Comparison of ENCODE assay signal across 8 mouse cellular contexts in genomic region chr6:16994711-16995110, GRCm38 (mm10).
A peak's percentile ranks its signal among the peaks of the same experiment; 100 is the strongest.
DNase-seq lines count a peak whose midpoint lies in the region; ATAC-seq lines count a peak whose summit lies in the region.
"Had no signal": no experiment of that assay in that cellular context is flagged by ENCODE, and none has a peak within 500 bp of the region (broad histone marks: within the 10 kb centered on the region; RNA-seq: fewer than 3 reads in every experiment).

No protein-coding gene starts in this region.

- ATAC-seq in forebrain, embryonic 14.5 days, result peak; percentile 74; the same call in 1 of the 2 replicates
- no peak for ATAC-seq in inflammation-experienced regulatory T-cells, adult 6 months

- H3K36me3 ChIP-seq in forebrain, embryonic 14.5 days (ENCODE audit: control insufficient read depth, insufficient read depth, low read length), result no peaks in the 10 kb centered on the region
- H3K36me3 ChIP-seq: embryonic facial prominence, embryonic 15.5 days had no signal

- H3K4me2 ChIP-seq in forebrain, embryonic 14.5 days (ENCODE audit: low read length), result peak overlapping the region; percentile 39; the same call in 1 of the 2 replicates
- H3K4me2 ChIP-seq: embryonic facial prominence, embryonic 15.5 days had no signal

- DNase-seq in left cerebral cortex, postnatal 14 days (ENCODE audit: low spot score in 2 of 2), result peak; percentile 19 to 30
- no peak for DNase-seq in left cerebral cortex, postnatal 36 days (ENCODE audit: low spot score in 2 of 2)
- DNase-seq in adipocyte (ENCODE audit: low spot score), result peak; percentile 53
- peak; percentile 86 for DNase-seq in forebrain, embryonic 14.5 days (ENCODE audit: low spot score)
- peak; percentile 66 for DNase-seq in mesoderm, embryonic 11.5 days (ENCODE audit: low read depth, low spot score)
- no peak for DNase-seq in right cerebral cortex, adult 18-20 months

- H3K9me3 ChIP-seq in forebrain, embryonic 14.5 days (replicated peaks; ENCODE audit: control insufficient read depth, low read length), result no peaks in the 10 kb centered on the region
- H3K9me3 ChIP-seq: embryonic facial prominence, embryonic 15.5 days had no signal

- H3K27ac ChIP-seq in forebrain, embryonic 14.5 days (ENCODE audit: low read depth, low read length), result no peak overlapping the region
- H3K27ac ChIP-seq: embryonic facial prominence, embryonic 15.5 days had no signal

- no peak overlapping the region for H3K9ac ChIP-seq in forebrain, embryonic 14.5 days (ENCODE audit: low read length)
- H3K9ac ChIP-seq: embryonic facial prominence, embryonic 15.5 days had no signal

- 5% methylated on average over 8 of the region's 8 CpGs for WGBS in forebrain, embryonic 14.5 days

- H3K4me1 ChIP-seq in forebrain, embryonic 14.5 days (ENCODE audit: control insufficient read depth, insufficient read depth, low read length), result peaks cover 4% of the 10 kb centered on the region
- H3K4me1 ChIP-seq: embryonic facial prominence, embryonic 15.5 days had no signal

- no peak overlapping the region for H3K4me3 ChIP-seq in forebrain, embryonic 14.5 days (ENCODE audit: low read depth, low read length)
- H3K4me3 ChIP-seq: embryonic facial prominence, embryonic 15.5 days had no signal

- intact Hi-C loops in left cerebral cortex, postnatal 14 days (cut with DNase I), result no loop called here
- intact Hi-C loops in left cerebral cortex, postnatal 36 days (cut with DNase I), result loop anchor here (10.0 kb wide), 1 partner anchor 1810 kb away; no protein-coding TSS in a partner anchor

- peaks cover 5% of the 10 kb centered on the region; the same call in 1 of the 2 replicates for H3K27me3 ChIP-seq in forebrain, embryonic 14.5 days (replicated peaks; ENCODE audit: control insufficient read depth, insufficient read depth, low read length)

Comparison
In these comparisons a context has a peak if more than half of its experiments do, and no peak if none do; other contexts are left out.
1. DNase-seq: peak in left cerebral cortex, postnatal 14 days (2 of 2), adipocyte (single experiment), forebrain, embryonic 14.5 days (single experiment) and mesoderm, embryonic 11.5 days (single experiment); none in left cerebral cortex, postnatal 36 days (0 of 2) and right cerebral cortex, adult 18-20 months (single experiment).